Mouse (Mus musculus) embryonic facial prominence, embryonic 11.5 days (tissue): ENCODE measurements around the gene Gm45716. TPM values are rescaled to one million over a fixed set of nuclear protein-coding genes. Genes with fewer than 3 reads are reported as not detected.

ENCODE experiments used
- ATAC-seq: fragments of 200-750 bp; cut with Nextera tagmentation; replicated peaks from 2 replicates; pipeline ENCODE4 v1.8.0; 2017; ENCODE audit warnings: low read depth; ENCODE audit not compliant: insufficient number of reproducible peaks, low FRiP score, low TSS enrichment
- DNase-seq: peaks from one replicate; pipeline ENCODE4 v3.0.0-alpha.2; 2015; ENCODE audit warnings: low spot score
- H3K27ac ChIP-seq: fragments of 300-500 bp; sonication (generic); replicated peaks from 2 replicates; pipeline ENCODE4 v1.5.1; 2014; ENCODE audit warnings: mild to moderate bottlenecking, low read depth, low read length, control low read depth
- H3K27me3 ChIP-seq: fragments of 300-500 bp; sonication (generic); 2 replicates; pipeline ENCODE4 v1.6.1; 2014; ENCODE audit warnings: mild to moderate bottlenecking, low read length, moderate library complexity, mixed read lengths; ENCODE audit not compliant: control insufficient read depth, insufficient read depth
- H3K36me3 ChIP-seq: fragments of 300-500 bp; sonication (generic); replicated peaks from 2 replicates; pipeline ENCODE4 v1.6.1; 2014; ENCODE audit warnings: low read depth, mild to moderate bottlenecking, low read length, moderate library complexity, mixed read lengths; ENCODE audit not compliant: control insufficient read depth, insufficient read depth
- H3K4me1 ChIP-seq: fragments of 300-500 bp; sonication (generic); 2 replicates; pipeline ENCODE4 v1.6.1; 2014; ENCODE audit warnings: low read length, mixed read lengths; ENCODE audit not compliant: control insufficient read depth, insufficient read depth
- H3K4me2 ChIP-seq: fragments of 300-500 bp; sonication (generic); 2 replicates; pipeline ENCODE4 v1.6.1; 2014; ENCODE audit warnings: low read depth, mild to moderate bottlenecking, control low read depth, low read length, moderate library complexity
- H3K4me3 ChIP-seq: fragments of 300-500 bp; sonication (generic); 2 replicates; pipeline ENCODE4 v1.5.1; 2014; ENCODE audit warnings: low read depth, low read length, control low read depth
- H3K9ac ChIP-seq: fragments of 300-500 bp; sonication (generic); replicated peaks from 2 replicates; pipeline ENCODE4 v1.6.1; 2014; ENCODE audit warnings: mild to moderate bottlenecking, control low read depth, low read length
- H3K9me3 ChIP-seq: fragments of 300-500 bp; sonication (generic); replicated peaks from 2 replicates; pipeline ENCODE4 v1.6.1; 2016; ENCODE audit warnings: mild to moderate bottlenecking, low read length, inconsistent platforms, mixed read lengths; ENCODE audit not compliant: control insufficient read depth
- WGBS: fragments of 180-500 bp; shearing (Covaris S2); extraction: QIAGEN DNeasy Blood & Tissue Kit; methylation state at CpG from one replicate; pipeline ENCODE4 v1.1.7; 2014; 5-methylcytosine and 5-hydroxymethylcytosine counted together
- polyA plus RNA-seq: library from polyadenylated mRNA; unstranded; fragments of >200 nt; fragmentation: Nextera tagmentation; extraction: Ambion mirVana; gene quantifications from 2 replicates; pipeline ENCODE4 v1.2.1, GENCODE M21; 2014

Gm45716 gene
- polyA plus RNA-seq, 1 experiment from 2014 or later, result 17.1 TPM

DNA sequence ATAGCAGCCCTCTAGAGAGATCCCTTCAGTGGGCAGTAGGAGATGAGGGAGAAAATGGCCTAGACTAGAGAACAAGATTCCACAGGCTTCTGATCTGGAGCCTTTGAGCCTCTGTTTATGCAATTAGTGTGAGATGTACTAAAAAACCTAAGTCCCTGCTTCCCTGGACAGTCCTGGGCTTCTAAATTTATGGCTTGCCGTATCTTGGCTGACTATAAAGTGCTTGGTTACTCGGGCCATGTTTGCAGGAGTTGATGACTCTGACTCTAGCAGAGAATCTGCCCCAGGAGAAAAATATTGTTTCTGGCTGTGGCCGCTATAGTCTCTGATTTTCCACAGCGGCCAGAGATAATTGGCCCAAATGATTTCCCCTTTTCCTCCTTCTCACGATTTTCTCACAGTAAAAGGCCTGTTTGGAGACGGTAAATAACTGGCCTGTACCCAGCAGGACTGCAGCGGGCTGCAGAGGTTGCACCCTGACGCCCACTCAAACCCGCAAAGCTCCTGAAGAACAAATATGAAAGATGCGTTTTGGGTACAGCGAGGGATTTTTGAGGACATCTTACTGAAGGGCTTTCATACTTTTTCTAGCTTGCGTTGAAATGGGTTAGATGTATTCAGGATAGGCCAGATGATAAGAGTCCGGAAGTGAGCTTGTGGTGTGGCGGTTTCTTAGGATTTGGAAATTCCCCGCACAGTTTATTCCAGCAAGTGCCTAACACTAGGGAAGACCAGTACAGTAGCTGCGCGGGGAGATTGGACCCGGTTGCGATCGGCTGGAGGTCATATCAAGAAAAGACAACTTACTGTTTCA is 18.1 kb upstream of the Gm45716 start:
- no peaks in the 10 kb centered on the region for H3K4me1 ChIP-seq
- no peak overlapping the region for H3K27ac ChIP-seq
- H3K4me3 ChIP-seq, result no peak overlapping the region
- H3K9ac ChIP-seq, result no peak overlapping the region
- peak; percentile 72; the same call in 1 of the 2 replicates for ATAC-seq
- no peaks in the 10 kb centered on the region for H3K27me3 ChIP-seq
- no peaks in the 10 kb centered on the region for H3K36me3 ChIP-seq
- no peak for DNase-seq
- H3K4me2 ChIP-seq, result no peak overlapping the region
- 62% methylated on average over 20 of the region's 20 CpGs for WGBS
- no peaks in the 10 kb centered on the region for H3K9me3 ChIP-seq

DNA sequence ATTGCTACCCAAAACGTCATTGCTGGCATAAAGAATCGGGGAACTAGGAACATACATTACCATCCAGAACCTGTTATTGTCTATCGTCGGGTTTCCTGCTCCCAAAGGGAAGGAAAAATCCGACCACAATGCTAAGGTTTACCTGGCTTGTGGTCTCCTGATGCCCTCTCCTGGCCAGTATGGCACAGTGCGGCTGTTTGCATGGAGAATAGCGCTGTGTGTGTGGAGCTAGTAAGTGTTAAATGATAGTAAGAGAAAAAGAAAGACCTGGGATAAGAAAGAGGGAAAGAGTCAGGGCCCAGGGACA is 17.5 kb upstream of the Gm45716 start:
- ATAC-seq (peak; percentile 81; the same call in 1 of the 2 replicates), DNase-seq (peak; percentile 86)
- no peaks in the 10 kb centered on the region for H3K4me1 ChIP-seq
- no peaks in the 10 kb centered on the region for H3K36me3 ChIP-seq
- no peaks in the 10 kb centered on the region for H3K27me3 ChIP-seq
- no peak overlapping the region for H3K4me2 ChIP-seq
- H3K9me3 ChIP-seq, result no peaks in the 10 kb centered on the region
- no peak overlapping the region for H3K9ac ChIP-seq
- WGBS, result 1% methylated on average over 7 of the region's 7 CpGs
- no peak overlapping the region for H3K27ac ChIP-seq
- no peak overlapping the region for H3K4me3 ChIP-seq

- 86% methylated on average over 6 of the region's 6 CpGs for WGBS
- Histone ChIP-seq H3K27me3 (no peaks in the 10 kb centered on the region), H3K4me1 (no peaks in the 10 kb centered on the region), H3K9ac (no peak overlapping the region), H3K4me2 (no peak overlapping the region), H3K4me3 (no peak overlapping the region), H3K36me3 (no peaks in the 10 kb centered on the region), H3K27ac (no peak overlapping the region), H3K9me3 (no peaks in the 10 kb centered on the region)
- no peak for DNase-seq
- no peak for ATAC-seq
Measured at GRCm38 (mm10) chr11:90172331-90172730, 15.2 kb upstream of the Gm45716 start.

- 91% methylated on average over 14 of the region's 14 CpGs for WGBS
- Histone ChIP-seq H3K4me3 (no peak overlapping the region), H3K36me3 (no peaks in the 10 kb centered on the region), H3K9ac (no peak overlapping the region), H3K27me3 (no peaks in the 10 kb centered on the region), H3K9me3 (no peaks in the 10 kb centered on the region), H3K4me1 (no peaks in the 10 kb centered on the region), H3K4me2 (no peak overlapping the region), H3K27ac (no peak overlapping the region)
- no peak for ATAC-seq
- DNase-seq, result no peak
Measured at GRCm38 (mm10) chr11:90175634-90176300, 11.7 kb upstream of the Gm45716 start.

DNA sequence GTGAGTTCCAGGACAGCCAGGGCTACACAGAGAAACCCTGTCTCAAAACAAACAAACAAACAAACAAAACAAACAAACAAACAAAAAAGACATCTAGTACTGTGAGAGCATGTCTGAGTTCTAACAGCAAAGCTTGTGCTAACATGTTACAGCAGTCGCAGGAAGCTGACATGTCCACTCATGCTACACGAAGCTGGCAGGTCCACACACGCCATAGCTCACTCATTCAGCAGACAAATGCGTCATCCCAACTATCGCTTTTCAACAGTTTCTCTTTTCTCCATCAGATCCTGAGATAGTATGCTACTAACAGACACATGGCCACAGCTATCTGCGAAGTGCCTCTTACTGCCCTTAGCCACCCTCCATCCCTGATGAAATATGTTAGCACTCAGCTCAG is 10.1 kb upstream of the Gm45716 start:
- Histone ChIP-seq H3K4me1 (no peaks in the 10 kb centered on the region), H3K9me3 (no peaks in the 10 kb centered on the region), H3K4me3 (no peak overlapping the region), H3K9ac (no peak overlapping the region), H3K36me3 (no peaks in the 10 kb centered on the region), H3K4me2 (no peak overlapping the region), H3K27ac (no peak overlapping the region), H3K27me3 (no peaks in the 10 kb centered on the region)
- DNase-seq, result no peak
- 92% methylated on average over 6 of the region's 6 CpGs for WGBS
- no peak for ATAC-seq

DNA sequence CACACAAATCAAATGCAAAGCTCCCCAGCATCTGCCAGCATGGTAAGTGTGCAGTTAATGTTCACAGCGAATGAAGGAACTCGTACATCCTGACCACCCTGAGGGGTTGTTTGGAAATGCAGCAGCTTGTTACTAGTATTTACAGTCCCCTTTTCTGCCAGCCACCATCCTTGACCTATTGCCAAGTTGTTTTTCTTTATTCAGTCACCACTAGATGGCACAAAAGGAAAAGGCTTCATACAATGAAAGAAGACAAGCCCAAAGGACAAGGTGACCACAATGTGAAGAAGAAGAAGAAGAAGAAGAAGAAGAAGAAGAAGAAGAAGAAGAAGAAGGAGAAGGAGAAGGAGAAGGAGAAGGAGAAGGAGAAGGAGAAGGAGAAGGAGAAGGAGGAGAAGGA is 4.1 kb upstream of the Gm45716 start:
- no peak overlapping the region for H3K27ac ChIP-seq
- H3K4me2 ChIP-seq, result no peak overlapping the region
- no peak overlapping the region for H3K9ac ChIP-seq
- WGBS, result 29% methylated on average over 2 of the region's 2 CpGs
- ATAC-seq, result no peak
- no peak overlapping the region for H3K4me3 ChIP-seq
- H3K27me3 ChIP-seq, result no peaks in the 10 kb centered on the region
- H3K9me3 ChIP-seq, result no peaks in the 10 kb centered on the region
- no peaks in the 10 kb centered on the region for H3K36me3 ChIP-seq
- peak; percentile 57 for DNase-seq
- H3K4me1 ChIP-seq, result no peaks in the 10 kb centered on the region

- no peak overlapping the region for H3K4me2 ChIP-seq
- no peaks in the 10 kb centered on the region for H3K4me1 ChIP-seq
- no peak overlapping the region for H3K27ac ChIP-seq
- no peak overlapping the region for H3K4me3 ChIP-seq
- no peaks in the 10 kb centered on the region for H3K9me3 ChIP-seq
- H3K27me3 ChIP-seq, result no peaks in the 10 kb centered on the region
- H3K36me3 ChIP-seq, result no peaks in the 10 kb centered on the region
- H3K9ac ChIP-seq, result no peak overlapping the region
- 83% methylated on average over 4 of the region's 4 CpGs for WGBS
- ATAC-seq (no peak), DNase-seq (no peak)
Measured at GRCm38 (mm10) chr11:90184756-90185155, 2.7 kb upstream of the Gm45716 start.

GRCm38 (mm10) chr11:90190156-90190555 is 2.7 kb downstream of the Gm45716 start:
- no peak for ATAC-seq
- Histone ChIP-seq H3K27me3 (no peaks in the 10 kb centered on the region), H3K9ac (no peak overlapping the region), H3K36me3 (no peaks in the 10 kb centered on the region), H3K4me3 (no peak overlapping the region), H3K9me3 (no peaks in the 10 kb centered on the region), H3K4me1 (no peaks in the 10 kb centered on the region), H3K4me2 (no peak overlapping the region), H3K27ac (no peak overlapping the region)
- no peak for DNase-seq
- WGBS, result 97% methylated on average over 3 of the region's 3 CpGs
